In the genomic region with DNA sequence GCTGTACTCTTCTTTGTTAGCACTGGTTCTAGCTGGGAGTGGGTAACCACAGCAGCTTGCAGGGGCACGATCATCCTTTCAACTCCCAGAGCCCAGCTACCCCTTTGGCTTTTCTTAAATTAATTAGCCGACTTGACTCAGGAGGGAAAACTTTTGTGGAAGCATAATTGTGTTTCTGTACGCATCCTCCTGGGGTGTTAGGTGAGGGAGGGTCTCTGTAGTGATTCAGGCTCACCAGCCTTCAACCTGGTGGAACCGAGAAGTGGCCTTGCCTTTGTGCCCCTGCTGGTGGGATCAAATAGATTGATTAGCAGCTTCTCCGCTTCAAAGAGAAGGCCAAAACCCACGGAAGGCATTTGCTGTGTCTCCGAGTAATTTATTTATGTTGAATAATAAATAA, we compare ENCODE assay signal across 12 mouse cellular contexts. TPM values are rescaled to one million over a fixed set of nuclear protein-coding genes. Genes with fewer than 3 reads are reported as not detected.
DNase-seq lines count a peak whose midpoint lies in the region; ATAC-seq lines count a peak whose summit lies in the region.
"Had no signal": no experiment of that assay in that cellular context is flagged by ENCODE, and none has a peak within 500 bp of the region (broad histone marks: within the 10 kb centered on the region; RNA-seq: fewer than 3 reads in every experiment).

No protein-coding gene starts in this region.

- no peaks in the 10 kb centered on the region; the same call in 1 of the 2 replicates for H3K27me3 ChIP-seq in forebrain, embryonic 11.5 days (ENCODE audit: control insufficient read depth, insufficient read depth, low read length)
- peaks cover 8% of the 10 kb centered on the region for H3K27me3 ChIP-seq in forebrain, embryonic 16.5 days (replicated peaks; ENCODE audit: control insufficient read depth, insufficient read depth, low read length)
- H3K27me3 ChIP-seq in hindbrain, embryonic 12.5 days: peaks cover 22% of the 10 kb centered on the region
- peaks cover 13% of the 10 kb centered on the region for H3K27me3 ChIP-seq in midbrain, embryonic 14.5 days (ENCODE audit: control insufficient read depth, insufficient read depth, low read length)

- no peaks in the 10 kb centered on the region for H3K9me3 ChIP-seq in forebrain, embryonic 11.5 days (ENCODE audit: control insufficient read depth, low read length)
- H3K9me3 ChIP-seq in forebrain, embryonic 16.5 days (ENCODE audit: control insufficient read depth, low read length): no peaks in the 10 kb centered on the region
- no peaks in the 10 kb centered on the region for H3K9me3 ChIP-seq in hindbrain, embryonic 12.5 days (replicated peaks)
- H3K9me3 ChIP-seq in midbrain, embryonic 14.5 days (ENCODE audit: control insufficient read depth, low read length): no peaks in the 10 kb centered on the region
- H3K9me3 ChIP-seq: liver, embryonic 12.5 days had no signal

- H3K4me1 ChIP-seq in forebrain, embryonic 11.5 days (replicated peaks; ENCODE audit: control insufficient read depth, insufficient read depth, low read length): peaks cover 27% of the 10 kb centered on the region
- peaks cover 70% of the 10 kb centered on the region for H3K4me1 ChIP-seq in forebrain, embryonic 16.5 days (replicated peaks; ENCODE audit: control insufficient read depth, insufficient read depth, low read length)
- H3K4me1 ChIP-seq in hindbrain, embryonic 12.5 days: peaks cover 70% of the 10 kb centered on the region
- H3K4me1 ChIP-seq in midbrain, embryonic 14.5 days (ENCODE audit: control insufficient read depth, insufficient read depth, low read length): peaks cover 55% of the 10 kb centered on the region

- H3K36me3 ChIP-seq in forebrain, embryonic 11.5 days (ENCODE audit: control insufficient read depth, insufficient read depth, low read length): peaks cover 9% of the 10 kb centered on the region; the same call in 1 of the 2 replicates
- no peaks in the 10 kb centered on the region for H3K36me3 ChIP-seq in forebrain, embryonic 16.5 days (ENCODE audit: control insufficient read depth, insufficient read depth)
- peaks cover 30% of the 10 kb centered on the region for H3K36me3 ChIP-seq in hindbrain, embryonic 12.5 days
- no peaks in the 10 kb centered on the region for H3K36me3 ChIP-seq in midbrain, embryonic 14.5 days (ENCODE audit: control insufficient read depth, insufficient read depth, low read length)
- H3K36me3 ChIP-seq: liver, embryonic 12.5 days had no signal

- no peak for DNase-seq in forebrain, embryonic 11.5 days (ENCODE audit: low spot score)
- DNase-seq in MN1 (ENCODE audit: low spot score): peak; percentile 23
- peak; percentile 38 for DNase-seq in midbrain, embryonic 14.5 days
- DNase-seq in right cerebral cortex, adult 18-20 months: no peak
- DNase-seq in spleen, postnatal 14 days (ENCODE audit: low spot score in 2 of 2): no peak
- DNase-seq in thymus, adult 18-20 months: no peak
- DNase-seq: cerebellum, adult 8-10 months; kidney, postnatal 10 days had no signal

- peak overlapping the region; percentile 33 for H3K9ac ChIP-seq in forebrain, embryonic 11.5 days (ENCODE audit: low read length)
- no peak overlapping the region for H3K9ac ChIP-seq in forebrain, embryonic 16.5 days (replicated peaks; ENCODE audit: low read depth, low read length)
- no peak overlapping the region for H3K9ac ChIP-seq in hindbrain, embryonic 12.5 days
- H3K9ac ChIP-seq in midbrain, embryonic 14.5 days (replicated peaks; ENCODE audit: low read length): no peak overlapping the region
- H3K9ac ChIP-seq: liver, embryonic 12.5 days had no signal

- WGBS in forebrain, embryonic 11.5 days: 8% methylated on average over 7 of the region's 7 CpGs
- WGBS in forebrain, embryonic 16.5 days: 19% methylated on average over 7 of the region's 7 CpGs
- 8% methylated on average over 7 of the region's 7 CpGs for WGBS in hindbrain, embryonic 12.5 days
- WGBS in midbrain, embryonic 14.5 days: 17% methylated on average over 7 of the region's 7 CpGs

- H3K4me3 ChIP-seq in forebrain, embryonic 11.5 days (ENCODE audit: low read depth, low read length): no peak overlapping the region
- H3K4me3 ChIP-seq in forebrain, embryonic 16.5 days (replicated peaks; ENCODE audit: low read length): no peak overlapping the region
- H3K4me3 ChIP-seq in hindbrain, embryonic 12.5 days: no peak overlapping the region
- H3K4me3 ChIP-seq in midbrain, embryonic 14.5 days (replicated peaks; ENCODE audit: low read depth, low read length): no peak overlapping the region
- H3K4me3 ChIP-seq: liver, embryonic 12.5 days had no signal

- no peak for ATAC-seq in forebrain, embryonic 11.5 days (replicated peaks; ENCODE audit: low FRiP score)
- no peak for ATAC-seq in forebrain, embryonic 16.5 days
- no peak for ATAC-seq in hindbrain, embryonic 12.5 days (ENCODE audit: low FRiP score)
- no peak for ATAC-seq in midbrain, embryonic 14.5 days (ENCODE audit: low FRiP score, low TSS enrichment)
- ATAC-seq: liver, embryonic 12.5 days had no signal

- no peak overlapping the region for H3K27ac ChIP-seq in forebrain, embryonic 11.5 days (ENCODE audit: low read depth, low read length)
- no peak overlapping the region for H3K27ac ChIP-seq in forebrain, embryonic 16.5 days (ENCODE audit: low read length)
- H3K27ac ChIP-seq in hindbrain, embryonic 12.5 days: peak overlapping the region; percentile 19; the same call in 1 of the 2 replicates
- no peak overlapping the region for H3K27ac ChIP-seq in midbrain, embryonic 14.5 days (replicated peaks; ENCODE audit: low read depth, low read length)
- H3K27ac ChIP-seq: liver, embryonic 12.5 days; macrophage had no signal

- peak overlapping the region; percentile 21 for H3K4me2 ChIP-seq in forebrain, embryonic 11.5 days (ENCODE audit: low read depth, low read length, severe bottlenecking)
- H3K4me2 ChIP-seq in forebrain, embryonic 16.5 days (ENCODE audit: low read length): no peak overlapping the region
- H3K4me2 ChIP-seq in hindbrain, embryonic 12.5 days (replicated peaks): peak overlapping the region; percentile 82
- peak overlapping the region; percentile 90; the same call in 1 of the 2 replicates for H3K4me2 ChIP-seq in midbrain, embryonic 14.5 days (ENCODE audit: low read length)
- H3K4me2 ChIP-seq: liver, embryonic 12.5 days had no signal

RNA-seq across cellular contexts. Expression of a gene that starts 4.5 kb away (rescaled TPM):
- 128 and 143 TPM in 2 replicates for polyA plus RNA-seq in forebrain, embryonic 11.5 days (2014; fragmentation: Nextera tagmentation; extraction: Ambion mirVana)
- polyA plus RNA-seq in forebrain, embryonic 16.5 days (2015; fragmentation: Nextera tagmentation; extraction: Ambion mirVana): 16.6 and 35.1 TPM in 2 replicates
- polyA plus RNA-seq in hindbrain, embryonic 12.5 days (2016; fragmentation: Nextera tagmentation; extraction: Ambion mirVana): 459 and 487 TPM in 2 replicates
- polyA plus RNA-seq in midbrain, embryonic 14.5 days (2014; fragmentation: Nextera tagmentation; extraction: Ambion mirVana): 39.3 and 45.2 TPM in 2 replicates
- polyA plus RNA-seq: macrophage had no signal

RNA-seq across cellular contexts. Expression of a gene that starts 36.0 kb away (rescaled TPM):
- 44.5 and 47.8 TPM in 2 replicates for polyA plus RNA-seq in forebrain, embryonic 11.5 days (2014; fragmentation: Nextera tagmentation; extraction: Ambion mirVana)
- 64.8 and 66.9 TPM in 2 replicates for polyA plus RNA-seq in forebrain, embryonic 16.5 days (2015; fragmentation: Nextera tagmentation; extraction: Ambion mirVana)
- 44.0 and 49.5 TPM in 2 replicates for polyA plus RNA-seq in hindbrain, embryonic 12.5 days (2016; fragmentation: Nextera tagmentation; extraction: Ambion mirVana)
- polyA plus RNA-seq in midbrain, embryonic 14.5 days (2014; fragmentation: Nextera tagmentation; extraction: Ambion mirVana): 52.3 and 63.6 TPM in 2 replicates

Comparison
In these comparisons a context has a peak if more than half of its experiments do, and no peak if none do; other contexts are left out.
1. DNase-seq: peak in MN1 (single experiment) and midbrain, embryonic 14.5 days (single experiment); none in forebrain, embryonic 11.5 days (single experiment), right cerebral cortex, adult 18-20 months (single experiment), spleen, postnatal 14 days (0 of 2) and thymus, adult 18-20 months (0 of 2).